Mouse (Mus musculus) lung, postnatal 25 days (tissue): ENCODE results near the gene Txndc2.

ENCODE experiments used
- DNase-seq: peaks from one replicate; pipeline ENCODE4 v3.0.0; 2022; ENCODE audit warnings: low spot score

Txndc2 gene

GRCm38 (mm10) chr17:65641734-65642218 lies at the start of gene Txndc2:
Gene Txndc2, minus strand, starts transcription at chr17:65642168.
- DNase-seq = no peak

GRCm38 (mm10) chr17:65683731-65684130 lies 41.8 kb upstream of the Txndc2 start:
- no peak for DNase-seq

- no peak for DNase-seq
Measured at GRCm38 (mm10) chr17:65683316-65683715, 41.3 kb upstream of the Txndc2 start.

- no peak for DNase-seq
Measured at GRCm38 (mm10) chr17:65682071-65682680, 40.2 kb upstream of the Txndc2 start.

- no peak for DNase-seq
Measured at GRCm38 (mm10) chr17:65681516-65681915, 39.5 kb upstream of the Txndc2 start.

- no peak for DNase-seq
Measured at GRCm38 (mm10) chr17:65680801-65681412, 38.9 kb upstream of the Txndc2 start.

- no peak for DNase-seq
Measured at GRCm38 (mm10) chr17:65679806-65680446, 38.0 kb upstream of the Txndc2 start.

GRCm38 (mm10) chr17:65677742-65678141 lies 35.8 kb upstream of the Txndc2 start:
- no peak for DNase-seq

- DNase-seq = no peak
Measured at GRCm38 (mm10) chr17:65676536-65676935, 34.6 kb upstream of the Txndc2 start.

- DNase-seq = no peak
Measured at GRCm38 (mm10) chr17:65675985-65676384, 34.0 kb upstream of the Txndc2 start.

- peak; percentile 50 for DNase-seq
Measured at GRCm38 (mm10) chr17:65674710-65675171, 32.8 kb upstream of the Txndc2 start.

GRCm38 (mm10) chr17:65672926-65673325 lies 31.0 kb upstream of the Txndc2 start:
- DNase-seq = no peak

- DNase-seq = no peak
Measured at GRCm38 (mm10) chr17:65669061-65669460, 27.1 kb upstream of the Txndc2 start.

GRCm38 (mm10) chr17:65667792-65668191 lies 25.8 kb upstream of the Txndc2 start:
- DNase-seq = no peak

- peak; percentile 72 for DNase-seq
Measured at GRCm38 (mm10) chr17:65666388-65667161, 24.6 kb upstream of the Txndc2 start.

- DNase-seq = no peak
Measured at GRCm38 (mm10) chr17:65665786-65666387, 23.9 kb upstream of the Txndc2 start.

GRCm38 (mm10) chr17:65663329-65664078 lies 21.5 kb upstream of the Txndc2 start:
- DNase-seq = peak; percentile 75

- DNase-seq = no peak
Measured at GRCm38 (mm10) chr17:65662662-65663061, 20.7 kb upstream of the Txndc2 start.

- DNase-seq = no peak
Measured at GRCm38 (mm10) chr17:65658416-65658815, 16.4 kb upstream of the Txndc2 start.

GRCm38 (mm10) chr17:65657958-65658357 lies 16.0 kb upstream of the Txndc2 start:
- DNase-seq = peak; percentile 85

GRCm38 (mm10) chr17:65656731-65657130 lies 14.8 kb upstream of the Txndc2 start:
- DNase-seq = no peak
